Mouse (Mus musculus) monocyte, adult 59 days (primary cell): ENCODE results near the gene Mon1a. TPM values are rescaled to one million over a fixed set of nuclear protein-coding genes. Genes with fewer than 3 reads are reported as not detected.

ENCODE experiments used
- total RNA-seq, 2 experiments: library from RNA; stranded (reverse); gene quantifications; one replicate each; pipeline ENCODE4 v1.2.4; 2023

Mon1a gene
- 10 to 100 TPM; 14.9 to 15.2 TPM for total RNA-seq

GRCm38 (mm10) chr9:107887804-107888266 is at the start of gene Mon1a:
Mon1a (plus strand) TSS chr9:107888151.

GRCm38 (mm10) chr9:107873137-107873536 is 14.8 kb upstream of the Mon1a start, which contains the start of gene Rbm6:
Rbm6 (minus strand) TSS chr9:107873237.

GRCm38 (mm10) chr9:107906252-107906966 is 18.5 kb downstream of the Mon1a start, which contains the start of gene Mst1r:
Mst1r (plus strand) TSS chr9:107906873.

GRCm38 (mm10) chr9:107928169-107928568 is 40.2 kb downstream of the Mon1a start, which contains the start of gene Actl11:
Actl11 (plus strand) TSS chr9:107928469.

GRCm38 (mm10) chr9:107935374-107935773 is 47.4 kb downstream of the Mon1a start, which contains the start of gene Camkv:
Camkv (plus strand) TSS chr9:107935674.

GRCm38 (mm10) chr9:107949922-107950235 is 61.9 kb downstream of the Mon1a start, which contains the start of gene Traip:
Traip (plus strand) TSS chr9:107950136.

Other genes with a start within 250 kb of the Mon1a start
- gene Slc38a3, start 218.6 kb upstream of the Mon1a start, total RNA-seq = not detected
- gene Gnat1, start 208.4 kb upstream of the Mon1a start, total RNA-seq = not detected
- gene Sema3f, start 177.7 kb upstream of the Mon1a start, total RNA-seq = not detected
- 100 to 1,000 TPM; 190 to 208 TPM for gene Rbm5, start 117.2 kb upstream of the Mon1a start, total RNA-seq
- gene Rbm6, start 14.9 kb upstream of the Mon1a start, total RNA-seq = 100 to 1,000 TPM in 1 of 2 experiments, 10 to 100 TPM in 1; 77.0 to 109 TPM
- gene Mst1r, start 18.7 kb downstream of the Mon1a start, total RNA-seq = 1 to 10 TPM; 2.7 to 6.2 TPM
- not detected for gene Actl11, start 40.3 kb downstream of the Mon1a start, total RNA-seq
- gene Camkv, start 47.5 kb downstream of the Mon1a start, total RNA-seq = not detected
- gene Traip, start 62.0 kb downstream of the Mon1a start, total RNA-seq = 1 to 10 TPM in 1 of 2 experiments, under 1 TPM in 1; 0.81 to 2.0 TPM
- 100 to 1,000 TPM in 1 of 2 experiments, 10 to 100 TPM in 1; 96.0 to 107 TPM for gene Uba7, start 87.4 kb downstream of the Mon1a start, total RNA-seq
- gene Gm20661, start 94.9 kb downstream of the Mon1a start, total RNA-seq = not detected
- gene Inka1, start 97.7 kb downstream of the Mon1a start, total RNA-seq = 1 to 10 TPM; 2.9 TPM
- gene Cdhr4, start 104.3 kb downstream of the Mon1a start, total RNA-seq = not detected
- gene Gm20662, start 108.2 kb downstream of the Mon1a start, total RNA-seq = not detected
- gene Ip6k1, start 114.3 kb downstream of the Mon1a start, total RNA-seq = 100 to 1,000 TPM in 1 of 2 experiments, 10 to 100 TPM in 1; 94.3 to 123 TPM
- gene Gmppb, start 161.1 kb downstream of the Mon1a start, total RNA-seq = 10 to 100 TPM; 18.7 to 25.7 TPM
- 1 to 10 TPM; 4.3 to 5.0 TPM for gene Amigo3, start 165.0 kb downstream of the Mon1a start, total RNA-seq
- not detected for gene Mst1, start 192.3 kb downstream of the Mon1a start, total RNA-seq
- 10 to 100 TPM; 66.5 to 82.0 TPM for gene Rnf123, start 195.2 kb downstream of the Mon1a start, total RNA-seq
- 10 to 100 TPM; 60.0 to 60.3 TPM for gene Apeh, start 206.5 kb downstream of the Mon1a start, total RNA-seq